Mouse (Mus musculus): ENCODE data around the gene Nhlrc1. TPM values are rescaled to one million over a fixed set of nuclear protein-coding genes. Genes with fewer than 3 reads are reported as not detected.

Nhlrc1 gene
- total and polyA plus RNA-seq, 3 experiments: not detected

DNA sequence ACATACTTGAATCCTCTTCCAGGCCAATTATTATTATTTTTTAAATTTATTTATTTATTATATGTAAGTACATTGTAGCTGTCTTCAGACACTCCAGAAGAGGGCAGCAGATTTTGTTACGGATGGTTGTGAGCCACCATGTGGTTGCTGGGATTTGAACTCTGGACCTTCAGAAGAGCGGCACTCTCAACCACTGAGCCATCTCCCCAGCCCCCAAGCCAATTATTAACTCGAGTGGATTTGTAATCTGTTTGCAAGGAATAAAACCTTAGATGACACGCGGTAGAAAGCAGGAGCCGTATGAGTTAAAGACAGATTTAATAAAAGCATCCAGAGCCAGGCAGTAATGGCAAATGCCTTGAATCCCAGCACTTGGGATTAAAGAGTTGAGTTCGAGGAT lies 5.1 kb upstream of the Nhlrc1 start:
- Histone ChIP-seq H3K9me3 (replicated peaks; ENCODE audit: insufficient read depth, low read length) (no peaks in the 10 kb centered on the region), H3K4me1 (ENCODE audit: control insufficient read depth in 1 of 2, insufficient read depth in 2 of 2, low read length in 2 of 2) (no peaks in the 10 kb centered on the region), H3K27ac (ENCODE audit: control insufficient read depth, low read depth, low read length) (no peak overlapping the region), H3K27me3 (ENCODE audit: control insufficient read depth in 1 of 2, insufficient read depth in 2 of 2, low read length in 2 of 2) (no peaks in the 10 kb centered on the region), H3K36me3 (ENCODE audit: control insufficient read depth in 1 of 2, insufficient read depth in 2 of 2, low read length in 2 of 2) (no peaks in the 10 kb centered on the region), H3K79me2 (ENCODE audit: control insufficient read depth, insufficient read depth, low read length, poor library complexity) (no peaks in the 10 kb centered on the region), H3K9ac (ENCODE audit: control insufficient read depth, low read depth, low read length, poor library complexity, severe bottlenecking) (no peak overlapping the region), H3K4me3 (ENCODE audit: control insufficient read depth in 1 of 2, insufficient read depth in 1 of 2, low read depth in 2 of 2, low read length in 2 of 2) (no peak overlapping the region)
- no peak for DNase-seq (ENCODE audit: low read depth, low spot score)
- no peak for TF ChIP-seq RCOR1 (IDR thresholded peaks at IDR 0.05; ENCODE audit: low read depth, low read length)
- no peak for TF ChIP-seq CHD2 (IDR thresholded peaks at IDR 0.05; ENCODE audit: low read length)
- TF ChIP-seq POLR2A (IDR thresholded peaks at IDR 0.05; ENCODE audit: control insufficient read depth in 1 of 2, insufficient read depth in 1 of 2, low read depth in 1 of 2, low read length in 2 of 2, poor library complexity in 1 of 2): no peak
- TF ChIP-seq ZMIZ1 (IDR thresholded peaks at IDR 0.05; ENCODE audit: low read depth, low read length): no peak
- TF ChIP-seq TBP (IDR thresholded peaks at IDR 0.05; ENCODE audit: low read depth, low read length): no peak
- no peak for TF ChIP-seq ZC3H11A (IDR thresholded peaks at IDR 0.05; ENCODE audit: low read depth, low read length)
- no peak for TF ChIP-seq NELFE (IDR thresholded peaks at IDR 0.05; ENCODE audit: low read depth, low read length)
- no peak for TF ChIP-seq MYB (IDR thresholded peaks at IDR 0.05; ENCODE audit: low read depth, low read length)

- no peak for TF ChIP-seq TCF12 (IDR thresholded peaks at IDR 0.05; ENCODE audit: low read depth, low read length)
- TF ChIP-seq CHD2 (IDR thresholded peaks at IDR 0.05; ENCODE audit: low read length): no peak
- TF ChIP-seq UBTF (IDR thresholded peaks at IDR 0.05; ENCODE audit: borderline replicate concordance, insufficient read depth, low read depth, low read length): no peak
- no peak for TF ChIP-seq NELFE (IDR thresholded peaks at IDR 0.05; ENCODE audit: low read depth, low read length)
- TF ChIP-seq USF1 (IDR thresholded peaks at IDR 0.05; ENCODE audit: low read depth, low read length): no peak
- TF ChIP-seq MAX (IDR thresholded peaks at IDR 0.05; ENCODE audit: low read length): no peak
- no peak for TF ChIP-seq ZMIZ1 (IDR thresholded peaks at IDR 0.05; ENCODE audit: low read depth, low read length)
- TF ChIP-seq SIN3A (IDR thresholded peaks at IDR 0.05; ENCODE audit: low read length): no peak
- TF ChIP-seq MEF2A (IDR thresholded peaks at IDR 0.05; ENCODE audit: extremely low read depth, insufficient replicate concordance, low read depth, low read length, poor library complexity, severe bottlenecking): no peak
- no peak for TF ChIP-seq TAL1 (IDR thresholded peaks at IDR 0.05; ENCODE audit: low read length)
- peak; percentile 48 for TF ChIP-seq SMC3 (IDR thresholded peaks at IDR 0.05; ENCODE audit: low read depth, low read length)
- no peak for TF ChIP-seq MYB (IDR thresholded peaks at IDR 0.05; ENCODE audit: low read depth, low read length)
- TF ChIP-seq CTCF (IDR thresholded peaks at IDR 0.05 in 2 of 3, conservative IDR thresholded peaks at IDR 0.05 in 1 of 3; ENCODE audit: control insufficient read depth in 1 of 3, insufficient read depth in 1 of 3, low read depth in 2 of 3, low read length in 3 of 3, poor library complexity in 1 of 3, severe bottlenecking in 1 of 3): peak; percentile 34 to 55 (median 51)
- TF ChIP-seq GATA1 (IDR thresholded peaks at IDR 0.05; ENCODE audit: low read depth, low read length): no peak
- 0 out of 2 replicates have a peak, but pooled peaks have one; percentile 11 for TF ChIP-seq ZC3H11A (IDR thresholded peaks at IDR 0.05; ENCODE audit: low read depth, low read length)
- TF ChIP-seq POLR2A (IDR thresholded peaks at IDR 0.05; ENCODE audit: control insufficient read depth in 1 of 2, insufficient read depth in 1 of 2, low read depth in 1 of 2, low read length in 2 of 2, poor library complexity in 1 of 2): no peak
- TF ChIP-seq USF2 (IDR thresholded peaks at IDR 0.05; ENCODE audit: borderline replicate concordance in 1 of 2, insufficient read depth in 1 of 2, low read depth in 1 of 2, low read length in 2 of 2): no peak
- no peak for TF ChIP-seq ZKSCAN1 (IDR thresholded peaks at IDR 0.05; ENCODE audit: low read depth, low read length)
- TF ChIP-seq MXI1 (IDR thresholded peaks at IDR 0.05; ENCODE audit: low read depth, low read length): no peak
- no peak for TF ChIP-seq EP300 (IDR thresholded peaks at IDR 0.05; ENCODE audit: low read depth in 1 of 2, low read length in 2 of 2)
- TF ChIP-seq RAD21 (IDR thresholded peaks at IDR 0.05; ENCODE audit: low read depth, low read length): peak; percentile 64
- no peak for TF ChIP-seq KAT2A (conservative IDR thresholded peaks at IDR 0.05; ENCODE audit: low read depth, low read length)
- no peaks in the 10 kb centered on the region for H3K79me2 ChIP-seq (ENCODE audit: control insufficient read depth, insufficient read depth, low read length, poor library complexity)
- H3K9ac ChIP-seq (ENCODE audit: control insufficient read depth, low read depth, low read length, poor library complexity, severe bottlenecking): no peak overlapping the region
- no peak overlapping the region for H3K4me3 ChIP-seq (ENCODE audit: control insufficient read depth in 1 of 2, insufficient read depth in 1 of 2, low read depth in 2 of 2, low read length in 2 of 2)
- H3K9me3 ChIP-seq (replicated peaks; ENCODE audit: insufficient read depth, low read length): no peaks in the 10 kb centered on the region
- peak; percentile 29 for DNase-seq (ENCODE audit: low read depth, low spot score)
- H3K36me3 ChIP-seq (ENCODE audit: control insufficient read depth in 1 of 2, insufficient read depth in 2 of 2, low read length in 2 of 2): no peaks in the 10 kb centered on the region
- no peaks in the 10 kb centered on the region for H3K4me1 ChIP-seq (ENCODE audit: control insufficient read depth in 1 of 2, insufficient read depth in 2 of 2, low read length in 2 of 2)
- no peaks in the 10 kb centered on the region for H3K27me3 ChIP-seq (ENCODE audit: control insufficient read depth in 1 of 2, insufficient read depth in 2 of 2, low read length in 2 of 2)
- H3K27ac ChIP-seq (ENCODE audit: control insufficient read depth, low read depth, low read length): no peak overlapping the region
Observed at GRCm38 (mm10) chr13:47017259-47017658, 2.6 kb upstream of the Nhlrc1 start.

All from MEL (cell line).